Mouse (Mus musculus) retina, adult 2 months (tissue): ENCODE results near the gene Baz1b.

Source experiments
- DNase-seq: peaks from one replicate; pipeline ENCODE4 v3.0.0-alpha.2; 2012; ENCODE audit warnings: low read depth, low spot score

Gene Baz1b

GRCm38 (mm10) chr5:135271563-135272165, 84.6 kb downstream of the Baz1b start:
- DNase-seq = no peak

- DNase-seq = no peak
These were observed 87.8 kb downstream of the Baz1b start for GRCm38 (mm10) chr5:135274663-135275396.

DNA sequence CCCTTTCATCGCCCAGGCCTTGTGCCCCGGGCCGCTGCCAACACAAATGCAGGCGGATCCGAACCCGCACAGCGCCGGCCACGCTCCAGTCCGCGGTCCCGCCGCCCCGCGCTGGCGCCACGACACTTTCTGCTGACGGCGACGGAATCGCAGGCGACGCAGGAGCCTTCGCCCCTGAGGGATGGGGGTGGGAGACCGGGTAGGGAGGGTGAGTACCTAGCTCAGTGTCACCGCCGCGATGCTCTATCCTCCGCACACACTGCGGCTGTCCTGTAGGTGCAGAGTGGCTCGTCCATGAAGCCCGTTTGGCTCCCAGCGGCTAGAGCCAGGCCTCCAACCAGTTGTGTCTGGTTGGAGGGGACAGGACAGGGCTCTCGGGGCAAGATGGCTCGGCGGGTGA, 89.5 kb downstream of the Baz1b start:
- no peak for DNase-seq

GRCm38 (mm10) chr5:135280226-135280625, 93.2 kb downstream of the Baz1b start:
- DNase-seq = no peak

DNA sequence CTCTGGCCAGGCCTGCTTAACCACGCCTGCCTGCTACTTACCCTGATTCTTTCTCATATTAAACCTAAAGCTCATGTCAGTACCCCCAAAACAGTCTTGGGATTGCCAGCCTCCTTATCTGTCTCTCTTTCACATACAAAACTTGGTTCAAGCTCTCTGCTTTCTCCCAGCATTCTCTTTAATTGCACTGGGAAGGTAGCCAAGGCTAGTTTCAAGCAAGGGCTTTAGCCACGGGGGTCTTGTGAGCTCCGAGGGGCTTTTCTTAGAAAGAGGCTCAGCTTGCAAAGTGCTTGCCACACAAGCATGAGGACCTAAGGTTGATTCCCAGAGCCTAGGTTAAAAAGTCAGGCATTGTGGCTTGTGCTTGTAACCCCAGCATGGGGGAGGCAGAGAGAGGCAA, 98.1 kb downstream of the Baz1b start:
- DNase-seq = no peak

DNA sequence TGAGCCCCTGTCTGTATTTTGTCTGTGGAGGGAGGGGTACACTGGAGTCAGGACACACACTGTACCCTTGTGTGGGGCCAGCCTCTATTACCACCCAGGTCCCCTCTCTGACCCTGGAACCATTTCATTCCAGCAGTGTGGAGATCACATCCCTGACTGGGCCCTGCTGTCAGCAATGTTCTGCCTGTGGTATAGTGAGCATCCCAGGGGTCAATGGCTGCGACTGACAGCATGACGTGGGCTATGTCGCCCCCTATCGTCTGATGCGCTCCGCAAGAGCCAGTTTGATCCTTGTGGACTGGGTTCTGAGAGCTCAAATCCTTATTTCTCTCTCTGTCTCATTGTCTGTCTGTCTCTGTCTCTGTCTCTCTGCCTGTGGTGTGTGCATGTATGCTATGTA, 99.1 kb downstream of the Baz1b start:
- DNase-seq = peak; percentile 41

- no peak for DNase-seq
These were observed 99.9 kb downstream of the Baz1b start for GRCm38 (mm10) chr5:135286926-135287325.

DNA sequence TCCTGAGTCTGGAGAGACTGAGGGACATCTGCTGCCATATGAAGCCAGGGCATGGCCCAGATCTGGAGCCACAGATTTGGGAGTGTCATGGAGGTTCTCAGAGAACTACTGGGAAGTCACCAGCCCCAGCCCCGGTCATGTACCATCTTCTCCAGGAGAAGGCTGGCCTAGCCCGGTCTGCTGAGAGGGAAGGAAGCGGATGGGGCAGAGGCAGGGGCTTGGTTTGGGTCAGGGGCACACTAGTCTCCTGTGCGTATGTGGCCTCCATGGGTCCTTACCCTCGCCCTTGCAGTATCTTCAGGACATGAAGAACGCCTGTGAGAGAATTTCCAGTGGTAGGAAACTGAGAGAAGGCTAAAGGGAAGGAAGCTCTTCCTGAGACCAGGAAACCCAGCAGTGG, 103.6 kb downstream of the Baz1b start:
- no peak for DNase-seq

DNA sequence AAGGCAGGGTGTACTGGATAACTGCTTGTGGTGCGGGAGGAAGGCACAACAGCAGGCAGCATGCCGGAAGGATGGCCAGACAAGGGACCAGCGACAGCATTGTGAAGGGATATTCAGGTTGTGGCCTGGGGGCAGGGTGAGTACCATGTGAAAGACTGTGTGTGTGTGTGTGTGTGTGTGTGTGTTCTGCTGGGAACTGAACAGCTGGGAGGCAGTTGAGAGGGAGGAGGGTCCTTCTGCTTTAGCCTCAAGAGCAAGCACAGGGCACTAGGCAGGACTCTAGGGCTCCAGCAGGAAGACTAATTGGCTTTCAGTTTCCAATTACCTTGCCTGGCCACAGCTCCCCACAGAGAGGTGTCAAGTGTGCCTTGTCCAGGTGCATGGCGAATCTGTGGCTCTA, 104.1 kb downstream of the Baz1b start:
- no peak for DNase-seq

- no peak for DNase-seq
These were observed 104.9 kb downstream of the Baz1b start for GRCm38 (mm10) chr5:135292001-135292400.
